Mouse (Mus musculus) spleen, adult 2 months (tissue): Measurements from ENCODE around the gene Chtop.

Experiments used
- CTCF ChIP-seq: fragments of 200-500 bp; IDR thresholded peaks from 2 replicates; pipeline ENCODE4 v1.5.1; 2011; ENCODE audit warnings: mild to moderate bottlenecking, inconsistent platforms; ENCODE audit not compliant: insufficient read depth, insufficient read length, insufficient replicate concordance; ENCODE audit errors: extremely low read depth
- POLR2A ChIP-seq: fragments of 200-500 bp; IDR thresholded peaks from 2 replicates; pipeline ENCODE4 v1.6.1; 2011; ENCODE audit warnings: low read depth, low read length, inconsistent platforms

GRCm38 (mm10) chr3:90462579-90462978 lies 46.7 kb downstream of the Chtop start:
- no peak for TF ChIP-seq CTCF
- no peak for TF ChIP-seq POLR2A
